Mouse (Mus musculus) ovary, postnatal 36 days (tissue): ENCODE results near the gene Tub.

Experiments
- DNase-seq: peaks from one replicate; pipeline ENCODE4 v3.0.0; 2022; ENCODE audit warnings: low spot score, mixed read lengths

Tub gene

DNA sequence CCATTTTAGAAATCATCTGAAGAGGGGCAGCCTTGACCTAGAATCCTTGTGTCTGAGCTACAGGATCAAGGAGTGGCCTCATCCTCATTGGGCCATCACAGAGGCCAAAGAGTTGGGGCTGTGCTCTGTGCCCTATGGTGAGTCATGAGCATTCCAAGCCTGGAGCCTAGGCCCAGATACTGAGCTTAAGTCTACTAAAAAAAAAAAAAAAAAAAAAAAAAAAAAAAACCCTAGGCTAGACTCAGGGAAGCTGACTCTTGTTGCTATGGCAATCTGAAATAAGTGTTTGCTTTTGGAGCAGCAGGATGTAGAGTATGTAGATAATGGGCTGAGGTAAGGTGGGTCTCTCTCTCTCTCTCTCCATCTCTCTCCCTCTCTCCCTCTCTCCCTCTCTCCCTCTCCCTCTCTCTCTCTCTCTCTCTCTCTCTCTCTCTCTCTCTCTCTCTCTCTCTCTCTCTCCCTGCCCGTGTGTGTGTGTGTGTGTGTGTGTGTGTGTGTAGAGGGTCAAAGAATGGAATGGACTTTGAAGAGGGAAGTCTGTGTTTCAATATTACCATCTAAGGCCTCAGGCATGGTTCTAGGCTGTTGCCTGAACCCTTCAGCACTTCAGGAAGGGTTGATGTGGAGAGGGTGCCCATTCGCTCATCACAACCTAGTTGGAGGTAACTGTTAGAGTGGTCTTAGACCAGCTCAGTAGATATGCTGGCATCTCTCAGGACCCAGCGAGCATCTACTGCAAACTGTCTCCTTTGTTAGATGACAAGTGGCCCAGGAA, 36.0 kb downstream of the Tub start:
- DNase-seq, result no peak

GRCm38 (mm10) chr7:108991207-108991606, 41.1 kb downstream of the Tub start:
- DNase-seq, result no peak

GRCm38 (mm10) chr7:108993230-108993629, 43.1 kb downstream of the Tub start:
- DNase-seq, result no peak

DNA sequence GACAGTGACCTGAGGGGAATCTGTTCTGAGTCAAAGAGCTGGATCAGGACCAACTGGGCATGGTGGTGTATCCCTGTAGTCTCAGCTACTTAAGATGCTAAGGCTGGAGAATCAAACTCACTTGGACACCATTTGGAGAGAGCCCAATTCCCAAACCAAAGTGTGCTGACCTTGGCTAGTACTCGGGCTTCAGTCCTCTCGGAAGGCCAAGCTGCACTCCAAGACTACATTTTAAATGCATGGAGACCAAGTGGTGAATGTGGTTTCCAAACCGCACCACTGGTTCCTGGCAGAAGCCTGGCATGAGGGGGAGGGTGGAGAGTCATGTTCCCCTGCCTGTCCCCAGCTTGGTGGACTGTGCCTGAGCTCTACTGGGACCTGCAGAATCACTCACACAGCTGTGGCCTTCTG, 43.7 kb downstream of the Tub start:
- no peak for DNase-seq

GRCm38 (mm10) chr7:108996156-108996555, 46.0 kb downstream of the Tub start:
- DNase-seq, result no peak

- DNase-seq, result no peak
Observed at GRCm38 (mm10) chr7:109000315-109000954, 50.3 kb downstream of the Tub start.

DNA sequence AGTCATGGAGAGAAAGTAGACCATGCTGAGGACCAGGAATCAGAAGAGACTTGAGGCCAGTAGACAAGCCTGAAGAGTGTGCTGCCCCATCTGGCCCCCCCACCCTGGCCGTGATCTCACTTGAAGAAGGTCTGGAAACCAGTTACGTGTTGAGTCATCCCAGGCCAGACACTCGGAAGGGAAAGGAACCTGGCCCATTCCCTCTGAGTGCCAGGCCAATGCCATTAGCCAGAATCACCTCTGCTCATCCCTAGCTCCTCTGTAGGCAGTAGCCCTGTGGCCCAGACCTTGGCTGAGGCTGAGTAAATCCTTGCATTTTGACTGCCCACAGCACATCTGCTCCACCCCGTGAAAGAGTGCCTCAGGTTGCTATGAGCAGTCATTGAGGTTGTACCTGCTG, 51.8 kb downstream of the Tub start:
- no peak for DNase-seq

DNA sequence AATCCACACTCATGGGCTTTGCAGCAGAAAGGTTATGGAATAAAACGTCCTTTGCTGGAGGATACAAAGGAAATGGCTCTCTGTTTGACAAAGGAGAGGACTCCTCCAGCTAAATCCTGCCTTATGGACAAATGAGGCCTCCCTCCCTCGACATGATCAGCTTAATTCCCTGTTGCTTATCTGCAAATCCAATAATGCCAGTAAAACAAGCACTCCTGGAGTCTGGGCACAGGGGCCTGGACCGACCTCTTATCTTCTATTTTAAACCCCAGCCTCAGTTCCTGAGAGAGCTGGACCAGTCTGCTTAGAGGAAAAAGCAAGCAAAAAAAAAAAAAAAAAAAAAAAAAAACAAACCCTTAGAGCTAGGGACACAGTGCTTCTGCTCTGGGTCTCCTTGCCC, 53.5 kb downstream of the Tub start:
- DNase-seq, result no peak

- DNase-seq, result no peak
Observed at GRCm38 (mm10) chr7:109009260-109009659, 59.1 kb downstream of the Tub start.

DNA sequence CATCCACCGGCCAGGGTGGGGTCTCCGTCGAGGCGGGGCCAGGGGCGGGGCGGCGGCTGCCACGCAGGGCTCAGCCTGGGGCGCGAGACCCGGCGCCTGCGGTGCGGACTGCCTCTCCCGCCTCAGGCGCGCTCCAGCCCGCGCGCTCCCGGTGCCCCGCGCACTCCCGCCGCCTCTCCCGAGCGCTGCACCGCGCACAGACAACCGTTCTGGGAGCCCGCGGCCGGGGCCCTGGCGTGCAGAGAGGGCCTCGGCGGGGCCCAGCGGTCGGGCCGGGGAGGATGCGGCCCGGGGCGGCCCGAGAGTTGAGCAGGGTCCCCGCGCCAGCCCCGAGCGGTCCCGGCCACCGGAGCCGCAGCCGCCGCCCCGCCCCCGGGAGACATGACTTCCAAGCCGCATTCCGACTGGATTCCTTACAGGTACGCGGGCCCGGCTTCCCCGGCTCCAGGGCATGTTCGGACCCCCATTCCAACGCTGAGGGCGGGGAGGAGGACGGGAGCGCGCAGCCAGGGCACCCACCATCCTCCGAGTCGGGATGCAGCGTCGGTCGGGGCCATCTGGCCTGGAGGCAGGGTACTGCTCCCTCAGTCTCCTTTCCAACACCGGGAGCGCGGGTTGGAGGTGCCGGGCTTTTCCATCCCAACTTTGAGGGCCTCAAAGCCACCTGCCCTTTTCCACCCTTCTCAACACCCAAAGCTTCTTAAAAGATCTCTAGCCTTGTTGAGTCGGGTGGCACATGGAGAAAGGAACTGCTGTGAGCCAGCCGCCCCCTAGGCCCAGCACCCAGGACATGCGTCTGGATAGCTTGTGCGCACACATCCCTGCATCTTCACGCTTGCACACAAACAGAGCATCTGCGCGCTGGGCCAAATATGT, 60.8 kb downstream of the Tub start:
- DNase-seq, result no peak

DNA sequence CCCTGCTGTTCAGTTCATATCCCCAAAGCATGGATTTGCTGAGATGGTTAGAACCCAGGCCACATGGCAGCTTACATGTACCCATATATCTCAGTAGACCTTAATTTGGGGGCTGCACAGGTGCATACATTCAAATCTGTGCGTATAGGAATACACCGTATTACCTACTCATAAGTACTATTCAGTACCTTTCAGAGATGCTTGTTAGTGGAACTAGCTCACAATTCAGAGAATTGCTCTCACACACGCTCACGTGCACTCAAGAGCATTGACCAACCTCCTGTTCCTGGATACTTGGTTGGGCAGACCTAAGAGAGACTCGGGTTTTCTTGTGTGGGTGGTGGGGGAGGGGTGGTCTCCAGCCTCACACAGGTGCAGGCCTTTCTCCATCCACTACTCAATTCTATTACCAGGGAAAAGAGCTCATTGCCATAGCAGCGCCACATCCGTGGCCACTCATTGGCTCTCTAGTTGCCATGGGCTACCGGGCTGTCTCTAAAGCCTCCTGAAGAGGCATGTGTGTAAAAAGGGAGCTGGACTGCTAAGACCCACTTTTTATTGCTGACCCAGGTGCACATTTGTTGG, 61.5 kb downstream of the Tub start:
- DNase-seq, result no peak

- DNase-seq, result no peak
Observed at GRCm38 (mm10) chr7:109012575-109012974, 62.4 kb downstream of the Tub start.

DNA sequence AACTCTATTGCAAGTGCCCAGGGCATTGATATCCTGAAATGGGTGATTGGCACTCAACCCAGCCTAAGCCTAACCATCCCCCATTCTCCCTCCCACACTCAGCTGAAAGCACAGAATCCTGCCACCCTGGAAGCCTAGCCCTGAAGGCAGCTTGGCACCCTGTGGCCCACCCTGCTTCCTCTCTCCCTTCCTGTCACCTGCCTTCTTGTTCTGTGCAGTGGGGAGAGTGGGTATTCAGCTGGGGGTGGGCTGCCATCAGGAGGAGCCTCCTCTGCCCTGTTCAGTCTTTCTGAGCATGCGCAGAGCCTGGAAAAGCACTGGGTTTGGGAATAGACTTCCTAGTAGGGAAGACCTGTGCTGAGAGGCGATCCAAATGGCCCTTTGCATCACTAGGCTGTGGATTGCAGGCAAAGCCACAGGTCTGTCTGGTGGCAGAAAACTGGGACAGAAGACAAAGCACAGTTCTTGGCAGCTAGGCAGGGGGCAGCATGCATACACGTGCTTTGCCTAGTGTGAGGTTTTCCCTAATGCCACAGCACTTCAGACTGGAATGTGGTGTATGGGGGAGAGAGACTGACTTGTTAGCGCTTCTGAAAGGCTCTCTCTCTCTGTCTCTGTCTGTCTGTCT, 63.0 kb downstream of the Tub start:
- no peak for DNase-seq

DNA sequence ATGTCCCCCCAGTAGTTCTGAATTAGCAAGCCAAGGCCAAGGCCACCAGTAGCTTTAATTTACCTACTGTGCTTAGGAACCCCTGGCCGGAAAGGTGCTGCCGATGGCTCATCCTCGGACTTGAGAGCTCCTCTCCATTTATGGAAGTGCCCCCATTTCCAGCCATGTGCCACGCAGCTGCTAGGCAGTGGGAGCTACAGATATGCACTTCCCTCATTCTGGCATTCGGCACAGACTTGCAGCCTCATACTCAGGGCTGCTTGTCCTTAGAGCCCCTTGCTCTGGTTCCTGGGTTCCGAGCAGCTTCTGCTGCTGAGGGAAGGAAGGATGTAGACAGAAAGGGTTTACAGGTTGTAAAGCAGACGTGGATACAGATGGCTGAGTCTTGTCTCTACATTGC, 64.7 kb downstream of the Tub start:
- no peak for DNase-seq

DNA sequence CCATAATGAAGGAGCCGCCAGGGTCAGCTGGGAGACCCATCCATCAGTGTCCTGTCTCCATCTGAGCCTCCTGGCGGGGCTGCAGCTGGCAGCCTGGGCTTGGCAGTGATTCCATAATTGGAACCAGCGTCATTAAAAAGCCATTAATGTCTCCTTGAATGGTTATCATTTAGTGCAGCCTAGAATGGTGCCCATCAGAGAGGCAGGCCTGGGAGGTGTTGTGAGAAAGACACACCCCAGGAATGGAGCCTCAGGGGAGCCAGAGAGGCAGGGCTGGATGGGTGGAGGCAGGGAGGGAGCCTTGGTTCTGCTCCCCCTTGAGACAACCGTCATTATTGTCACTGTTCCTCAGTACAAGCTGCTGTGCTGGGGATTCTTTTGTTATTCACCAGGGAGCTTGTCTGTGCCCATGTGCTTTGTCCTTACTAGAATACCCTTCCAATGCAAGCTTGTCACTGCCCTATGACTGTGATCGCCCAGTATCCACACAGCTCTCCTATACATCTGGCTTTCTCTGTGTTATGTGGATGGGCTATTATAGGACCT, 66.3 kb downstream of the Tub start:
- no peak for DNase-seq

DNA sequence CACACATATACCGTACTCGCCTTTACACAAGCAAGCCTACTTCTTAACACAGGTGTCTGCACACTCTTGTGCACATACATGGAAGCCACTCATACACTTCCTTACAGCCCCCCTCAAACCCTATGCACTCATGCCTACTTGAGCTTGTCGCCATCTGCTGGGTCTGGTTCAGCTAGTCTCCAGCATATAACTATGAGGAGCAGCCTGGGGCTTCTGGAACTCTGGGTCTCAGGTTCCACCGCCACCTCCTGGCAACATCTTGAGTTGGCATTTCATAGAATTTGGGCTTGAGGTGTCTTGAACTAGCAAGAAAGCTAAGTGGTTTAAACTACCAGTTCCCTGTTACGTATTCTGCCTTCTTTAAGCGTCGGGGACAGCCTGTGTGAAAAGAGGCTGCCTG, 69.1 kb downstream of the Tub start:
- no peak for DNase-seq

- peak; percentile 55 for DNase-seq
Observed at GRCm38 (mm10) chr7:109021428-109021827, 71.3 kb downstream of the Tub start.

- DNase-seq, result no peak
Observed at GRCm38 (mm10) chr7:109025743-109026142, 75.6 kb downstream of the Tub start.

- DNase-seq, result no peak
Observed at GRCm38 (mm10) chr7:109026976-109027375, 76.8 kb downstream of the Tub start.

- no peak for DNase-seq
Observed at GRCm38 (mm10) chr7:109027721-109028120, 77.6 kb downstream of the Tub start.

DNA sequence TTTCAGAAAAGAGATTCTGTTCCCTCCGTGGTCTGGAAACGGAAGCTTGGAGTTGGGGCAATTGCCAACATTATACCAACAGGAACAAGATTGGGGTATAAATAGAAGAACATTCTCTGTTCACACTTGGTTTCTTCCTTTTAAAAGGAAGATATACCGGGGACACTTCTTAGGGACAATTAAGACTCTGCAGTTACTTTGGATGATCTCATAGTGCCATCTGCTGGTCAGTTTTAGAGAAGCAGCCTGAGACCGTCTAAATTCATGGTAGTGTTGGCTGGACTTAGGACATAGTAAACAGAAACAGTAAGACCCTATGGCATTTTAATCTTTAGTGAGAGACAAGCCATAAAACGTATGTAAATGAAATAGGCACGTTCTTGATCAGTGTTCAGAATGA, 78.1 kb downstream of the Tub start:
- no peak for DNase-seq
